Mouse (Mus musculus) cortical plate, adult 2 months (tissue): ENCODE results near the gene Dpagt1. TPM values are rescaled to one million over a fixed set of nuclear protein-coding genes. Genes with fewer than 3 reads are reported as not detected.

ENCODE experiments used
- H3K27ac ChIP-seq: fragments of 200-500 bp; 2 replicates; pipeline ENCODE4 v1.5.1; 2012; ENCODE audit warnings: low read length, control low read depth, inconsistent platforms; ENCODE audit not compliant: insufficient read depth
- H3K4me1 ChIP-seq: fragments of 200-500 bp; 2 replicates; pipeline ENCODE4 v1.6.1; 2011; ENCODE audit warnings: low read length; ENCODE audit not compliant: control insufficient read depth, insufficient read depth
- H3K4me3 ChIP-seq: fragments of 200-500 bp; 2 replicates; pipeline ENCODE4 v1.5.1; 2011; ENCODE audit warnings: mild to moderate bottlenecking, low read length, control low read depth; ENCODE audit not compliant: insufficient read depth
- CTCF ChIP-seq: fragments of 200-500 bp; IDR thresholded peaks from 2 replicates; pipeline ENCODE4 v1.5.1; 2011; ENCODE audit warnings: mild to moderate bottlenecking, control low read depth, low read length; ENCODE audit not compliant: insufficient read depth; ENCODE audit errors: extremely low read depth
- POLR2A ChIP-seq: fragments of 200-500 bp; IDR thresholded peaks from 2 replicates; pipeline ENCODE4 v1.6.1; 2011; ENCODE audit warnings: mild to moderate bottlenecking, low read length, control low read depth; ENCODE audit not compliant: insufficient read depth; ENCODE audit errors: extremely low read depth
- polyA plus RNA-seq: library from polyadenylated mRNA; depleted of rRNA; stranded (reverse); fragments of >200 nt; gene quantifications from 2 replicates; pipeline ENCODE4 v1.2.3, GENCODE M21; 2012

The Dpagt1 gene
- polyA plus RNA-seq, 1 experiment = 19.3 TPM

GRCm38 (mm10) chr9:44305466-44306079, 20.2 kb upstream of the Dpagt1 start, which contains the start of gene Hinfp:
Gene Hinfp (minus strand): TSS chr9:44305671.
- Histone ChIP-seq H3K4me1 (no peaks in the 10 kb centered on the region), H3K27ac (0 out of 2 replicates have a peak within 1 kb of the TSS, but pooled peaks have one; percentile 5), H3K4me3 (peak within 1 kb of the TSS; percentile 77)
- TF ChIP-seq CTCF (no peak), POLR2A (peak; percentile 95)

- TF ChIP-seq CTCF (no peak), POLR2A (no peak)
- no peak overlapping the region for H3K27ac ChIP-seq
- no peaks in the 10 kb centered on the region for H3K4me1 ChIP-seq
- H3K4me3 ChIP-seq = no peak overlapping the region
Observed at GRCm38 (mm10) chr9:44306532-44306931, 19.3 kb upstream of the Dpagt1 start.

- no peak for TF ChIP-seq CTCF
- TF ChIP-seq POLR2A = no peak
- H3K4me3 ChIP-seq = no peak overlapping the region
- no peak overlapping the region for H3K27ac ChIP-seq
- H3K4me1 ChIP-seq = no peaks in the 10 kb centered on the region
Observed at GRCm38 (mm10) chr9:44307248-44307647, 18.6 kb upstream of the Dpagt1 start.

GRCm38 (mm10) chr9:44309756-44310155, 16.1 kb upstream of the Dpagt1 start:
- peaks cover 5% of the 10 kb centered on the region for H3K4me1 ChIP-seq
- H3K27ac ChIP-seq = no peak overlapping the region
- no peak for TF ChIP-seq POLR2A
- TF ChIP-seq CTCF = no peak
- no peak overlapping the region for H3K4me3 ChIP-seq

GRCm38 (mm10) chr9:44310750-44311135, 15.1 kb upstream of the Dpagt1 start:
- no peak for TF ChIP-seq CTCF
- no peak for TF ChIP-seq POLR2A
- peaks cover 5% of the 10 kb centered on the region for H3K4me1 ChIP-seq
- peak overlapping the region; percentile 43 for H3K27ac ChIP-seq
- H3K4me3 ChIP-seq = no peak overlapping the region

GRCm38 (mm10) chr9:44311136-44312134, 14.4 kb upstream of the Dpagt1 start:
- H3K4me1 ChIP-seq = peaks cover 5% of the 10 kb centered on the region
- H3K4me3 ChIP-seq = no peak overlapping the region
- TF ChIP-seq CTCF (no peak), POLR2A (no peak)
- peak overlapping the region; percentile 43 for H3K27ac ChIP-seq

GRCm38 (mm10) chr9:44313476-44314256, 12.2 kb upstream of the Dpagt1 start:
- no peak overlapping the region for H3K4me3 ChIP-seq
- H3K4me1 ChIP-seq = peaks cover 9% of the 10 kb centered on the region
- no peak for TF ChIP-seq CTCF
- TF ChIP-seq POLR2A = no peak
- peak overlapping the region; percentile 66 for H3K27ac ChIP-seq

- Histone ChIP-seq H3K4me1 (peaks cover 9% of the 10 kb centered on the region), H3K4me3 (no peak overlapping the region), H3K27ac (no peak overlapping the region)
- TF ChIP-seq CTCF (no peak), POLR2A (no peak)
Observed at GRCm38 (mm10) chr9:44314257-44314547, 11.6 kb upstream of the Dpagt1 start.

GRCm38 (mm10) chr9:44314910-44315309, 10.9 kb upstream of the Dpagt1 start:
- no peak for TF ChIP-seq POLR2A
- no peak overlapping the region for H3K27ac ChIP-seq
- no peak overlapping the region for H3K4me3 ChIP-seq
- H3K4me1 ChIP-seq = peaks cover 9% of the 10 kb centered on the region
